Mouse (Mus musculus) forelimb bud, embryonic 11.5 days (tissue): Measurements from ENCODE around the gene Rerg.

ENCODE experiments used
- DNase-seq: peaks from one replicate; pipeline ENCODE4 v3.0.0-alpha.2; 2012; ENCODE audit warnings: low read depth, low spot score

The Rerg gene

DNA sequence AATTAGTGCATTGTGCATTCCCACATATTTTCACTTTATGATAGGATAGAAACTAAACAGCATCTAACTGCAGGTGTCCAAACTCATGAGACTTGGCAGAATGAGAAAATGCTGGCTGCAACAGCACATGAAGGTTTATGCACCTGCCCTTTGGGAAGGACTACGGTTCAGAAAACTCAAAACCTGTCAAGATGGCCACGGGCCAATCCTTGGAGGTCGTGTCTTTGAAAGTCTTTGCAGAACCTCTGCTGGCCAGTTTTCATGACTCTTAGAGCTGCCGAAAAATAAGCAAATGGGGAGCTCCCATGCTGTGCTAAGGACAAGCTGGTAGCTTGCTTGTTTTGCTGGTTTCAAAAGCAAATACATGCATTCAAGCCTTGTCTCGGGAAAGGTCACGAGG is 156.0 kb downstream of the Rerg start:
- DNase-seq = no peak

DNA sequence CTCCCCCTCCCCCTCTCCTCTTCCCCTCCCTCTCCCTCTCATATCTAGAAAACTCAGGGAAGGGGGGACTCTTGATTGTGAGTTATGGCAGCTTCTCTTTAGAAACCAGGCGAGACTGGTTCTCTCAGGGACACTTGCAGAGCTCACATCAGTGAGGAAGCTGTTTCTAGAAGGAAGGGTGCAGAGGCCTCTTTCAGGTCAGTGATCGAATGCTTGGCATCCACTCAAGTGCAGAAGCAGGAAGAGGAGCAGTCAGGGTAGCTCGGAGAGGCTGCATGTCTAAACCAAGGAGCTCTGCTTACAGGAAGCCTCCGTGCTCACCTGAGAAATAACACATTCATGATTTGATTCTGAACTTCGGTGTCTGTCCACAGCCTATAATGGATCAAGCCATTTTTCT is 159.1 kb downstream of the Rerg start:
- no peak for DNase-seq
